ENCODE assay signal across 8 mouse cellular contexts in the genomic region with DNA sequence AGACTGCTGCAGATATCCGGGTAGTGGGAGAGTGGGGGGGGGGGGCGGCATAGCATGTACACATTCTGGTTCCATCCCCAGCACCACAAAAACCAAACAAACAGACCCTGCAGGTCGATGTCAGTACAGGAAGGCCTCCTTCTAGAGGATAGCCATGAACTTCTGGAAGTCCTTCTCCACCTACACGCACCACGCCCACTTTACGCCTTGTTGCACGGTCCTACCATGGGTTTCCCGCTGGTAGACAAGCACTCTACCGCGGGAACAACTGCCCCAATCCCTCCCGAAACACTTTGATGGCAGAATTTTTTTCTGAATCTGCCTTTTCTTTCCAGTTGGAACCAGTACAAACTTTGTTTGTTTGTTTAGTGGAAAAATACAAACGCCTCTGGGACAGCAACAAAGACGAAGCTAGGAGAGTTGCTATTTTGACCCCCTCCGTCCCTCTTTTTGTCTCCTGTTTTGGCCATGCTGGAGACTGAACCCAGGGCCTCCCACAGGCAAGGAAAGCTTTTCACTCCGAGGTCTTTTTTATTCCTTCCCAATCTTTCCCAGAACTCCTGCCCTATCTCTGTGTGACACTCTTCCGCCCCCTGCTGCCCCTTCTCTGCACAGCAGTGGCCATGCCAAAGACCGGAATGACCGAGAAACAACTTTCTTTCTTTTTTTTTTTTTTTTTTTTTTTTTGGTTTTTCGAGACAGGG. TPM values are rescaled to one million over a fixed set of nuclear protein-coding genes. Genes with fewer than 3 reads are reported as not detected.
DNase-seq lines count a peak whose midpoint lies in the region; ATAC-seq and TF ChIP-seq lines count a peak whose summit lies in the region.

No protein-coding gene starts in this region.

- no peaks in the 10 kb centered on the region for H3K36me3 ChIP-seq in hindbrain, embryonic 10.5 days
- no peaks in the 10 kb centered on the region for H3K36me3 ChIP-seq in hindbrain, embryonic 13.5 days
- H3K36me3 ChIP-seq in embryonic facial prominence, embryonic 11.5 days (replicated peaks; ENCODE audit: control insufficient read depth, insufficient read depth, low read depth, low read length) = no peaks in the 10 kb centered on the region
- H3K36me3 ChIP-seq in heart, adult 2 months (ENCODE audit: control insufficient read depth, insufficient read depth, low read length) = no peaks in the 10 kb centered on the region
- H3K36me3 ChIP-seq in kidney, embryonic 14.5 days (ENCODE audit: control insufficient read depth, insufficient read depth, low read length) = no peaks in the 10 kb centered on the region
- H3K36me3 ChIP-seq in limb, embryonic 15.5 days = no peaks in the 10 kb centered on the region

- no peaks in the 10 kb centered on the region for H3K9me3 ChIP-seq in hindbrain, embryonic 10.5 days
- H3K9me3 ChIP-seq in hindbrain, embryonic 13.5 days = no peaks in the 10 kb centered on the region
- no peaks in the 10 kb centered on the region for H3K9me3 ChIP-seq in embryonic facial prominence, embryonic 11.5 days (replicated peaks; ENCODE audit: control insufficient read depth, low read length)
- no peaks in the 10 kb centered on the region for H3K9me3 ChIP-seq in kidney, embryonic 14.5 days (ENCODE audit: control insufficient read depth, low read length)
- no peaks in the 10 kb centered on the region for H3K9me3 ChIP-seq in limb, embryonic 15.5 days

- peaks cover 9% of the 10 kb centered on the region for H3K4me1 ChIP-seq in hindbrain, embryonic 10.5 days (replicated peaks)
- H3K4me1 ChIP-seq in hindbrain, embryonic 13.5 days (replicated peaks) = 0 out of 2 replicates have a peak, but pooled peaks cover 4% of the 10 kb centered on the region
- no peaks in the 10 kb centered on the region; the same call in 1 of the 2 replicates for H3K4me1 ChIP-seq in embryonic facial prominence, embryonic 11.5 days (ENCODE audit: control insufficient read depth, insufficient read depth, low read length)
- peaks cover 1% of the 10 kb centered on the region; the same call in 1 of the 2 replicates for H3K4me1 ChIP-seq in heart, adult 2 months (ENCODE audit: control insufficient read depth, insufficient read depth, low read length)
- peaks cover 4% of the 10 kb centered on the region; the same call in 1 of the 2 replicates for H3K4me1 ChIP-seq in kidney, embryonic 14.5 days (ENCODE audit: control insufficient read depth, insufficient read depth, low read length)
- peaks cover 5% of the 10 kb centered on the region; the same call in 1 of the 2 replicates for H3K4me1 ChIP-seq in limb, embryonic 15.5 days

- H3K4me2 ChIP-seq in hindbrain, embryonic 13.5 days = no peak overlapping the region
- peak overlapping the region; percentile 33 for H3K4me2 ChIP-seq in embryonic facial prominence, embryonic 11.5 days (ENCODE audit: low read depth, low read length)
- peak overlapping the region; percentile 21; the same call in 1 of the 2 replicates for H3K4me2 ChIP-seq in kidney, embryonic 14.5 days (replicated peaks; ENCODE audit: low read depth, low read length)
- H3K4me2 ChIP-seq in limb, embryonic 15.5 days = peak overlapping the region; percentile 6; the same call in 1 of the 2 replicates

- TF ChIP-seq EP300 in heart, adult 2 months (IDR thresholded peaks at IDR 0.05; ENCODE audit: insufficient read depth, low read depth, low read length) = peak; percentile 88; the same call in 1 of the 2 replicates

- intact Hi-C loops in heart, adult 2 months (cut with DNase I) = loop anchor here (1.0 kb wide), 2 partner anchors 34 to 67 kb away; no protein-coding TSS in a partner anchor

- no peak overlapping the region for H3K9ac ChIP-seq in hindbrain, embryonic 13.5 days
- peak overlapping the region; percentile 34 for H3K9ac ChIP-seq in embryonic facial prominence, embryonic 11.5 days (replicated peaks; ENCODE audit: low read length)
- H3K9ac ChIP-seq in heart, adult 2 months (ENCODE audit: low read depth, low read length) = 0 out of 2 replicates have a peak overlapping the region, but pooled peaks have one; percentile 15
- H3K9ac ChIP-seq in kidney, embryonic 14.5 days (ENCODE audit: low read depth, low read length) = peak overlapping the region; percentile 18; the same call in 1 of the 2 replicates
- no peak overlapping the region for H3K9ac ChIP-seq in limb, embryonic 15.5 days

- peaks cover 17% of the 10 kb centered on the region; the same call in 1 of the 2 replicates for H3K27me3 ChIP-seq in hindbrain, embryonic 10.5 days (ENCODE audit: insufficient read depth, poor library complexity, severe bottlenecking)
- H3K27me3 ChIP-seq in hindbrain, embryonic 13.5 days = peaks cover 14% of the 10 kb centered on the region; the same call in 1 of the 2 replicates
- H3K27me3 ChIP-seq in embryonic facial prominence, embryonic 11.5 days (ENCODE audit: control insufficient read depth, insufficient read depth, low read length) = no peaks in the 10 kb centered on the region
- no peaks in the 10 kb centered on the region for H3K27me3 ChIP-seq in heart, adult 2 months (ENCODE audit: control insufficient read depth, insufficient read depth, low read length)
- H3K27me3 ChIP-seq in kidney, embryonic 14.5 days (ENCODE audit: control insufficient read depth, insufficient read depth, low read length) = no peaks in the 10 kb centered on the region
- H3K27me3 ChIP-seq in limb, embryonic 15.5 days = 0 out of 2 replicates have a peak, but pooled peaks cover 7% of the 10 kb centered on the region

- H3K27ac ChIP-seq in hindbrain, embryonic 10.5 days = peak overlapping the region; percentile 82
- H3K27ac ChIP-seq in hindbrain, embryonic 13.5 days = no peak overlapping the region
- H3K27ac ChIP-seq in embryonic facial prominence, embryonic 11.5 days (replicated peaks; ENCODE audit: low read depth, low read length) = no peak overlapping the region; the same call in 1 of the 2 replicates
- H3K27ac ChIP-seq in heart, adult 2 months = peak overlapping the region; percentile 24; the same call in 1 of the 2 replicates
- H3K27ac ChIP-seq in kidney, embryonic 14.5 days (ENCODE audit: low read depth, low read length) = no peak overlapping the region; the same call in 1 of the 2 replicates
- no peak overlapping the region for H3K27ac ChIP-seq in limb, embryonic 15.5 days

- no peak for ATAC-seq in hindbrain, embryonic 13.5 days (ENCODE audit: low FRiP score)
- 0 out of 2 replicates have a peak, but pooled peaks have one; percentile 37 for ATAC-seq in embryonic facial prominence, embryonic 11.5 days (replicated peaks; ENCODE audit: insufficient number of reproducible peaks, low FRiP score, low TSS enrichment, low read depth)
- ATAC-seq in kidney, embryonic 14.5 days (ENCODE audit: low FRiP score, low TSS enrichment) = peak; percentile 72; the same call in 1 of the 2 replicates
- ATAC-seq in limb, embryonic 15.5 days (ENCODE audit: insufficient number of reproducible peaks, low FRiP score, low TSS enrichment, low read depth) = no peak

- H3K79me2 ChIP-seq in heart, adult 2 months (replicated peaks; ENCODE audit: control insufficient read depth, insufficient read depth, low read length) = no peaks in the 10 kb centered on the region

- peak; percentile 84 for TF ChIP-seq CTCF in heart, adult 2 months (IDR thresholded peaks at IDR 0.05)

- 9% methylated on average over 19 of the region's 19 CpGs for WGBS in hindbrain, embryonic 10.5 days
- WGBS in hindbrain, embryonic 13.5 days = 7% methylated on average over 19 of the region's 19 CpGs
- WGBS in embryonic facial prominence, embryonic 11.5 days = 8% methylated on average over 19 of the region's 19 CpGs
- WGBS in heart, adult 2 months = 12% methylated on average over 19 of the region's 19 CpGs
- 11% methylated on average over 18 of the region's 19 CpGs for WGBS in kidney, embryonic 14.5 days
- 14% methylated on average over 19 of the region's 19 CpGs for WGBS in limb, embryonic 15.5 days

- peak; percentile 88 for DNase-seq in hindbrain, embryonic 10.5 days (ENCODE audit: low spot score)
- DNase-seq in embryonic facial prominence, embryonic 11.5 days (ENCODE audit: low spot score) = peak; percentile 89
- peak; percentile 85 to 91 for DNase-seq in heart, adult 2 months
- DNase-seq in neural tube, embryonic 10.5 days (ENCODE audit: extremely low spot score, low spot score) = peak; percentile 84
- peak; percentile 95 for DNase-seq in testis, postnatal 10 days (ENCODE audit: low spot score)

- TF ChIP-seq POLR2A in heart, adult 2 months (IDR thresholded peaks at IDR 0.05; ENCODE audit: insufficient read depth, low read depth, low read length) = no peak

- peak overlapping the region; percentile 34 for H3K4me3 ChIP-seq in hindbrain, embryonic 10.5 days
- no peak overlapping the region for H3K4me3 ChIP-seq in hindbrain, embryonic 13.5 days
- no peak overlapping the region for H3K4me3 ChIP-seq in embryonic facial prominence, embryonic 11.5 days (ENCODE audit: low read depth, low read length)
- peak overlapping the region; percentile 41 for H3K4me3 ChIP-seq in heart, adult 2 months
- H3K4me3 ChIP-seq in kidney, embryonic 14.5 days (ENCODE audit: low read length) = 0 out of 2 replicates have a peak overlapping the region, but pooled peaks have one; percentile 0
- H3K4me3 ChIP-seq in limb, embryonic 15.5 days = no peak overlapping the region

RNA-seq across cellular contexts. Expression of a gene that starts 4.0 kb away (rescaled TPM):
- polyA plus RNA-seq in hindbrain, embryonic 10.5 days (2016; fragmentation: Nextera tagmentation; extraction: Ambion mirVana) = not detected in 2 replicates
- polyA plus RNA-seq in hindbrain, embryonic 13.5 days (2015; fragmentation: Nextera tagmentation; extraction: Ambion mirVana) = not detected in 2 replicates
- polyA plus RNA-seq in embryonic facial prominence, embryonic 11.5 days (2014; fragmentation: Nextera tagmentation; extraction: Ambion mirVana) = 0.14 TPM in 1 of 2 replicates, not detected in the other
- not detected for total RNA-seq in heart, adult 2 months (2021)
- not detected in 2 replicates for polyA plus RNA-seq in heart, adult 2 months (2012; rRNA removed)
- polyA plus RNA-seq in kidney, embryonic 14.5 days (2014; fragmentation: Nextera tagmentation; extraction: Ambion mirVana) = not detected in 2 replicates
- polyA plus RNA-seq in limb, embryonic 15.5 days (2015; fragmentation: Nextera tagmentation; extraction: Ambion mirVana) = not detected in 2 replicates

RNA-seq across cellular contexts. Expression of a gene that starts 8.0 kb away (rescaled TPM):
- 7.5 and 7.8 TPM in 2 replicates for polyA plus RNA-seq in hindbrain, embryonic 10.5 days (2016; fragmentation: Nextera tagmentation; extraction: Ambion mirVana)
- 27.6 and 29.7 TPM in 2 replicates for polyA plus RNA-seq in hindbrain, embryonic 13.5 days (2015; fragmentation: Nextera tagmentation; extraction: Ambion mirVana)
- polyA plus RNA-seq in embryonic facial prominence, embryonic 11.5 days (2014; fragmentation: Nextera tagmentation; extraction: Ambion mirVana) = 5.2 and 6.0 TPM in 2 replicates
- 10 to 100 TPM; 17.0 to 20.3 TPM for total RNA-seq in heart, adult 2 months (2021)
- polyA plus RNA-seq in heart, adult 2 months (2012; rRNA removed) = 23.7 and 30.0 TPM in 2 replicates
- 7.6 and 11.4 TPM in 2 replicates for polyA plus RNA-seq in kidney, embryonic 14.5 days (2014; fragmentation: Nextera tagmentation; extraction: Ambion mirVana)
- polyA plus RNA-seq in limb, embryonic 15.5 days (2015; fragmentation: Nextera tagmentation; extraction: Ambion mirVana) = 8.2 and 10.5 TPM in 2 replicates

RNA-seq across cellular contexts. Expression of a gene that starts 8.1 kb away (rescaled TPM):
- 15.4 and 24.5 TPM in 2 replicates for polyA plus RNA-seq in hindbrain, embryonic 10.5 days (2016; fragmentation: Nextera tagmentation; extraction: Ambion mirVana)
- polyA plus RNA-seq in hindbrain, embryonic 13.5 days (2015; fragmentation: Nextera tagmentation; extraction: Ambion mirVana) = 28.0 and 28.1 TPM in 2 replicates
- polyA plus RNA-seq in embryonic facial prominence, embryonic 11.5 days (2014; fragmentation: Nextera tagmentation; extraction: Ambion mirVana) = 15.0 and 19.4 TPM in 2 replicates
- 1 to 10 TPM; 1.8 to 1.9 TPM for total RNA-seq in heart, adult 2 months (2021)
- 4.5 and 6.1 TPM in 2 replicates for polyA plus RNA-seq in heart, adult 2 months (2012; rRNA removed)
- 16.9 and 22.6 TPM in 2 replicates for polyA plus RNA-seq in kidney, embryonic 14.5 days (2014; fragmentation: Nextera tagmentation; extraction: Ambion mirVana)
- polyA plus RNA-seq in limb, embryonic 15.5 days (2015; fragmentation: Nextera tagmentation; extraction: Ambion mirVana) = 15.7 and 16.2 TPM in 2 replicates

RNA-seq across cellular contexts. Expression of a gene that starts 19.1 kb away (rescaled TPM):
- polyA plus RNA-seq in hindbrain, embryonic 10.5 days (2016; fragmentation: Nextera tagmentation; extraction: Ambion mirVana) = 37.9 and 47.4 TPM in 2 replicates
- 40.5 and 52.0 TPM in 2 replicates for polyA plus RNA-seq in hindbrain, embryonic 13.5 days (2015; fragmentation: Nextera tagmentation; extraction: Ambion mirVana)
- 24.3 and 30.9 TPM in 2 replicates for polyA plus RNA-seq in embryonic facial prominence, embryonic 11.5 days (2014; fragmentation: Nextera tagmentation; extraction: Ambion mirVana)
- total RNA-seq in heart, adult 2 months (2021) = 100 to 1,000 TPM in 1 of 2 experiments, 10 to 100 TPM in 1; 86.0 to 103 TPM
- polyA plus RNA-seq in heart, adult 2 months (2012; rRNA removed) = 61.2 and 112 TPM in 2 replicates
- polyA plus RNA-seq in kidney, embryonic 14.5 days (2014; fragmentation: Nextera tagmentation; extraction: Ambion mirVana) = 30.7 and 33.3 TPM in 2 replicates
- polyA plus RNA-seq in limb, embryonic 15.5 days (2015; fragmentation: Nextera tagmentation; extraction: Ambion mirVana) = 26.8 and 27.1 TPM in 2 replicates

RNA-seq across cellular contexts. Expression of a gene that starts 33.5 kb away (rescaled TPM):
- 166 and 173 TPM in 2 replicates for polyA plus RNA-seq in hindbrain, embryonic 10.5 days (2016; fragmentation: Nextera tagmentation; extraction: Ambion mirVana)
- polyA plus RNA-seq in hindbrain, embryonic 13.5 days (2015; fragmentation: Nextera tagmentation; extraction: Ambion mirVana) = 76.3 and 78.1 TPM in 2 replicates
- polyA plus RNA-seq in embryonic facial prominence, embryonic 11.5 days (2014; fragmentation: Nextera tagmentation; extraction: Ambion mirVana) = 200 and 215 TPM in 2 replicates
- total RNA-seq in heart, adult 2 months (2021) = 10 to 100 TPM; 13.6 to 15.3 TPM
- 35.0 and 41.6 TPM in 2 replicates for polyA plus RNA-seq in heart, adult 2 months (2012; rRNA removed)
- 214 and 219 TPM in 2 replicates for polyA plus RNA-seq in kidney, embryonic 14.5 days (2014; fragmentation: Nextera tagmentation; extraction: Ambion mirVana)
- 132 and 134 TPM in 2 replicates for polyA plus RNA-seq in limb, embryonic 15.5 days (2015; fragmentation: Nextera tagmentation; extraction: Ambion mirVana)

Comparison
In these comparisons a context has a peak if more than half of its experiments do, and no peak if none do; other contexts are left out.
1. H3K27ac ChIP-seq: peak in hindbrain, embryonic 10.5 days (single experiment) and heart, adult 2 months (single experiment); none in hindbrain, embryonic 13.5 days (single experiment), embryonic facial prominence, embryonic 11.5 days (single experiment), kidney, embryonic 14.5 days (single experiment) and limb, embryonic 15.5 days (single experiment).
2. H3K4me3 ChIP-seq: peak in hindbrain, embryonic 10.5 days (single experiment), heart, adult 2 months (single experiment) and kidney, embryonic 14.5 days (single experiment); none in hindbrain, embryonic 13.5 days (single experiment), embryonic facial prominence, embryonic 11.5 days (single experiment) and limb, embryonic 15.5 days (single experiment).
3. ATAC-seq: peak in embryonic facial prominence, embryonic 11.5 days (single experiment) and kidney, embryonic 14.5 days (single experiment); none in hindbrain, embryonic 13.5 days (single experiment) and limb, embryonic 15.5 days (single experiment).
4. H3K9ac ChIP-seq: peak in embryonic facial prominence, embryonic 11.5 days (single experiment), heart, adult 2 months (single experiment) and kidney, embryonic 14.5 days (single experiment); none in hindbrain, embryonic 13.5 days (single experiment) and limb, embryonic 15.5 days (single experiment).
5. Peak in every context shown above with its lines, with median percentiles within 50 percentile points of each other: DNase-seq.